Mouse (Mus musculus) bone marrow macrophage, adult 2 months (primary cell): ENCODE data around the gene Capg. TPM values are rescaled to one million over a fixed set of nuclear protein-coding genes. Genes with fewer than 3 reads are reported as not detected.

Experiments
- H3K27ac ChIP-seq: 2 replicates; pipeline ENCODE4 v1.5.1; 2012; ENCODE audit warnings: low read depth, low read length; ENCODE audit not compliant: insufficient read depth
- H3K4me1 ChIP-seq: 2 replicates; pipeline ENCODE4 v1.6.1; 2012; ENCODE audit warnings: low read length; ENCODE audit not compliant: control insufficient read depth, insufficient read depth
- H3K4me3 ChIP-seq: 2 replicates; pipeline ENCODE4 v1.5.1; 2012; ENCODE audit warnings: mild to moderate bottlenecking, low read length, moderate library complexity; ENCODE audit not compliant: insufficient read depth
- CTCF ChIP-seq: IDR thresholded peaks from 2 replicates; pipeline ENCODE4 v1.5.1; 2012; ENCODE audit warnings: low read depth, mild to moderate bottlenecking, low read length, moderate library complexity
- POLR2A ChIP-seq: IDR thresholded peaks from 2 replicates; pipeline ENCODE4 v1.6.1; 2012; ENCODE audit warnings: mild to moderate bottlenecking, low read depth, low read length, borderline replicate concordance
- polyA plus RNA-seq: library from polyadenylated mRNA; stranded (reverse); fragments of >200 nt; gene quantifications from 2 replicates; pipeline ENCODE4 v1.2.4, GENCODE M21; 2012; ENCODE audit not compliant: missing spikeins, insufficient read depth, insufficient read length

The Capg gene
- polyA plus RNA-seq, 1 experiment, result 788 TPM

DNA sequence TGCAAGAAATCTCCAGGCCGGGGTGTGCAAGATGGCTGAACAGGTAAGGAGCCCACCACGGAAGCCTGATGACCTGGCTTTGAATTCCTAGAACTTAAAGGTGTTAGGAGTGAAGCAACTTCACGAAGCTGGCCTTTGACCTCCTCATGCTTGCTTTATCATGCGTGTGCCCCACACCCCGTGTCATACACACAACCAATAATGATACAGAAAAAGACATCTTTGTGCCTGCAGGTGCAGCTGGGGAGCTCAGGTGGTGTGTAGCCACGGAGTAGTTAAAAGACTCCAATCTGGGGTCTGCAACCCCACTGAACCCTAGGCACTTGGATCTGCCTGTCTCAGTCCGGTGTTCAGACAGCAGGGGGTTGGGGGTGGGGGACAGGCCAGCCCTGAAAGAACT, 21.3 kb downstream of the Capg start:
- no peak overlapping the region for H3K4me3 ChIP-seq
- no peaks in the 10 kb centered on the region for H3K4me1 ChIP-seq
- TF ChIP-seq CTCF, result no peak
- TF ChIP-seq POLR2A, result no peak
- no peak overlapping the region for H3K27ac ChIP-seq

DNA sequence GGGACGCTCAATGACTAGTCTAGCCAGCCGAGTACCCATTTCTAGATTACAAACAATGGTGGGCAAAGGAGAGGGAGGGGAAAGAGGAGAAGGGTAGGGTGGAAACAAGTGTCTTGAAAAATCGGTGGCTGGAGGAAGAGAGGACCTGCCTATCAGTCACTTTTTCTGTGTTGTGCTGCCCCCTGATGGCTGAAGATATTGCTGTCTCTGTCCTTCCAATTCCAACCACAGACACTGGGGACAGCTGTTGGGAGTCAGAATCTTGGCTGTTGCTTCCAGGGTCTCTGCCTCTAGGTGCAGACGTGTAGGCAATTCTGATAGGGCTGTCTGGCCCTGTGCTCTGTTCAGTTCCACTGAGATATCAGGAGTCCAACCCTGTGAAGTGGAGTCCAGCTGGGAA, 21.9 kb downstream of the Capg start:
- no peak overlapping the region for H3K27ac ChIP-seq
- H3K4me3 ChIP-seq, result no peak overlapping the region
- H3K4me1 ChIP-seq, result no peaks in the 10 kb centered on the region

DNA sequence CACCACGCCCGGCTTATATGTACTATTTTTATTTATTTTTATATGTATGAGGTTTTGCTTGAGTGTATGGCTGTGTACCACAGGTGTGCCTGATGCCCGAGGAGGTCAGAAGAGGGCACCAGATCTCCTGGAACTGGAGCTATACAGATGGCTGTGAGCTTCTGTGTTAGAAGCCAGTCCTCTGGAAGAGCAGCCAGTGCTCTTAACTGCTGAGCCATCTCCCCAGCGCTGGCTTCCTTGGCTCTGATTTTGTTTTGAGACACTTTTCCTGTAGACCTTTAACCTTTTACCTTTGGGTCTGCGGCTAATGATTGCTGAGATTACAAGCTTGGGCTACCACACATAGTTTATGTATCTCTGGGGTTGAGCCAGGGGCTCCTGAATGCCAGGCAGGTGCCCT, 23.3 kb downstream of the Capg start:
- TF ChIP-seq POLR2A (no peak), CTCF (no peak)
- Histone ChIP-seq H3K4me3 (no peak overlapping the region), H3K4me1 (no peaks in the 10 kb centered on the region), H3K27ac (no peak overlapping the region)

More for the DNA sequence above, 21.9 kb downstream of the Capg start:
- peak; percentile 55 for TF ChIP-seq CTCF
- no peak for TF ChIP-seq POLR2A

DNA sequence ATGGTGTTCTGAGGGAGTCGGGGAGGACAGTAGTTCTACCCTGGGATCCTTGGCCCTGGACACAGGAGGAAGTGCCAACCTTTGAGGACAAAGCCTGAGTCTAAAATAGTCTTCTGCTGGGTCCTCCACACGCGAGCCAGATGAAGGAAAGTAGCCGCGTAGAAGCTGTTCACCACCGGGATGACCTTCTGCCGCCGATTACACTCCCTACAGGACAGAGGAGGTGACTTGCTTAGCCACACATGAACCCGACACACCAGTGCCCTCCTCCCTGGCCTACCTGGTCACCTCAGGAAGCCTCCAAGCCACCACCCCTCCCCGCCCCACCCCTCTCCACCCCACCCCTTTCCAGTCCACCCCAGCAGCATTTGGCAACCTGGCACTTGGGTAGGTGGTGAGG, 24.5 kb downstream of the Capg start:
- no peaks in the 10 kb centered on the region for H3K4me1 ChIP-seq
- H3K4me3 ChIP-seq, result no peak overlapping the region
- no peak for TF ChIP-seq CTCF
- TF ChIP-seq POLR2A, result no peak
- no peak overlapping the region for H3K27ac ChIP-seq

DNA sequence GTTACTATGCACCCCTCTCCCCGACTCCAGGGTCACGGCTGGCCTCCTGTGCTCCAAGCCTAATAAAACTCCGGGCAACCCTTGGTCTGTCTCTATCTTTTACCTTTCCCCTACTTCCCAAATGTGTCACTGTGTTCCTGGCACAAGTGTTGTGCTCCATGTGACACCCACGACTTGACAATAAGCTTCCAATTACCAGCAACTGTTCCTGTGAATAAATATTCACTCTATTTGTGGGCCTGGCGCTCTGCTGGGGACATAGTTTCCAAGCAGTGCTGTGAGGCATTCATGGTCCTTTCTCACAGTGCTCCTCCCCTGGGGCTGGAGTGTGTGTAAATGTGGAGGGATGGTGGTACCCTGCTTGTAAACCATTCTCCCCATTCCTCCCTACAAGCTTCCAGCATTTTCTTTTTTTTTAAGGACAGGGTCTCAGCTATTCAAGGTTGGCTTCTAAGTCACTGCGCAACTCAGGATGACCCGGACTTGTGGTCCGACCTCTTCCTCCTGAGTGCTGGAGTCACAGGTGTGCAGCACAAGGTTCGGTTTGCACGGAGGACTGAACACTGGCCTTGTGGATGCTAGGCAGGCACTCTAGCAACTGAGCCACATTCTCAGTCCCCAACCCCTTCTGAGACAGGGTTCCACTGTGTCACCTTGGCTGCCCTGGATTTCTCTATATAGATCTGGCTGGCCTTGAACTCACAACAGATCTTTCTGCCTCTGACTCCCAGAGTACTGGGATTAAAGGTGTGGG, 26.6 kb downstream of the Capg start:
- TF ChIP-seq CTCF (no peak), POLR2A (no peak)
- no peak overlapping the region for H3K4me3 ChIP-seq
- H3K4me1 ChIP-seq, result no peaks in the 10 kb centered on the region
- no peak overlapping the region for H3K27ac ChIP-seq

DNA sequence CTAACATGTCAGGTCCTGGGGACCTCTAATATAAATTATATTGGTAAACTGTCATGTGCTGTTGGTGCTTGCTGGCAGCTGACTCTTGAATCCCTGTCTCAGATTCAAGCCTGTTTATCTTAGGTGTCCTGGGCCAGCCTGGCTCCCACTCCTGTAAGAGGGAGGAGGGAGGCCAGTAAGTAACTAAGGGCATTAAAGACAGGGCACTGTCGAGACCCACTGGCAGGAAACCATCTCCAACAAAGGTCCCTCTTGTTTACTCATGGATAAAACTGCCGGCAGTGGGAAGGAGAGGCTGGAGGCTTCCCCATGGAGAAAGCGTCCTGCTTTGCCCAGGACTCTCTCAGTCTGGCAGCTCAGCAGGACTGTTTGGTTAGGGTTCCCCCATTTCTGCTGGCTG, 27.6 kb downstream of the Capg start:
- Histone ChIP-seq H3K27ac (no peak overlapping the region), H3K4me1 (no peaks in the 10 kb centered on the region), H3K4me3 (no peak overlapping the region)
- TF ChIP-seq CTCF (no peak), POLR2A (no peak)

DNA sequence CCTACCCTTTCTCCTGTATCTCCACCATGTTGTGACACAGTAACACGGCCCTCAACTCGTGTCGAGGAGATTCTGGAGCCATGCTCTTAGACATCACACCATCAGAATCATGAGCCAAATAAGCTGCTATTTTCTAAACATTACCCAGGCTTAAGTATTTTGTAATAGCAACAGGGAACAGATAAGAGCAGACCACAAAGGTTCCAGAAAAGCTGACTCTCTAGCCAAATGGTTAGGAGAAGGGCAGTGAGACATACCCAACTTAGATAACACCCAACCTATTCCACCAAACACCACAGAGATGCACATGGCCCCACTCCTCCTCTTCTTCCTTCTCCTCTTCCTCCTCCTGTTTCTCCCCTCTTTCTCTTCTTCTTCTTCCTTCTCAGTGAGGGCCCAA, 31.9 kb downstream of the Capg start:
- TF ChIP-seq CTCF, result no peak
- TF ChIP-seq POLR2A, result no peak
- no peaks in the 10 kb centered on the region for H3K4me1 ChIP-seq
- no peak overlapping the region for H3K27ac ChIP-seq
- no peak overlapping the region for H3K4me3 ChIP-seq

DNA sequence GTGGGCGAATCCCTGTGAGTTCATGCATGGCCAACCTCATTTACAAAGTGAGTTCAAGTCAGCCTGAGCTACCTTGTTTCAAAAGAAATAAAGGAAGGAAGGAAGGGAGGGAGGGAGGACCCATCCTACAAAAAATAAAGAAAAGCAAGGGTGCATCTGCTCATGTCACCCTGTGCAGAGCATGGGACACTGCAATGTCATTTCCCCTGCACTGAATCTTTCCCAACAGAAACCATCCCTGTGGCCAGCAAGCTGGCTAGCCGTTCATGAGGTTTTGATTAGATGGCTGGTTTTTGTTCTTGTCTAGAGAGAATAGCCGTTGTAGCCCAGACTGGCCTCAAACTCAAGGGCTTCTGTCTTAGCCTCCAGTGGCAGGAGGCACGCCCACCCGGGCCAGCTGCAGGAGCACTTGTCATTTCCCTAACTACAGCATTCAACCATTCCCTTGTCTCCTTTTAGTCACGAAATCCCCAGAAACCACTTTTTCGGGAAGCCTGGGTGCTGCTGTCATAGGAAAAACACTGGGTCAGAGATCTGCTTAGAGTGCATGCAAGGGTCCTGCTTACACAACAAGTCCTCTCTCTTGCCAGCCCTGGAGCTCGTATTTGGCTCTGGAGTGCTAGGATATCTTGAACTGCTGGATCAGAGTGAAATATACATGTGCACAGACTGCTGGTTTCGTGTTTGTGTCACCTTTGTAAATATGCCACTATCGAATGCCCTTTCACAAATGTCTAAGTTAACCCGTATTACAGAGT, 37.6 kb downstream of the Capg start:
- Histone ChIP-seq H3K4me1 (no peaks in the 10 kb centered on the region), H3K27ac (no peak overlapping the region), H3K4me3 (no peak overlapping the region)
- TF ChIP-seq POLR2A (no peak), CTCF (no peak)

DNA sequence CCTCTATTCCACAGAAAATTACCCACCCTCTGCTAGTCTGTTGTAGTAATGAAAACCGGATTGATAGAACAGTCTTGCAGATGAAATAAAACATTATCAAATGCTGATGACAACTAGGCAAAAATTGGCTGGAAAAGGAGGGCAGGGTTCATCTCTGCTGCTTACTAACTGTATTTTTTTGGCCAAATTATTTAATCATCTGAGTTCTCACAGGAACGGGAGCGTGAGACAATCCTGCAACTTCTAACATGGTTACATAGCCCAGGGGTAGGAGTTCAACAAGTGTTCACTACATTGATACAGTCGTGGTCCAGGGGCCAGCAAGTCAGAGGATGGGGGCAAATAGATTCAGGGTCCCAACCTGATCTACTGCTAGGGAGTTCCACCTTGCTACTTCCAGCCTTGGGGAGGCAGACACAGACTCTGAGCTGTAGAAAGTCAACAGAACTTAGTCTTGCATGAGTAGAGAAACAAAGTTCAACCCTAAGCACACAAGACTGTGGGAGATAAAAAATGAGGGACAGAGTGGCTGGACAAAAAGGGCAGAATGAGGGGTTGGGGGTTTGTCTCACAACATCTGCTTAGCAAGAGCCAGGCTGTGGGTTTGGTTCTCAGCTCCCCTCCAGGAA, 39.1 kb downstream of the Capg start:
- Histone ChIP-seq H3K27ac (no peak overlapping the region), H3K4me3 (no peak overlapping the region), H3K4me1 (no peaks in the 10 kb centered on the region)
- no peak for TF ChIP-seq CTCF
- TF ChIP-seq POLR2A, result no peak

DNA sequence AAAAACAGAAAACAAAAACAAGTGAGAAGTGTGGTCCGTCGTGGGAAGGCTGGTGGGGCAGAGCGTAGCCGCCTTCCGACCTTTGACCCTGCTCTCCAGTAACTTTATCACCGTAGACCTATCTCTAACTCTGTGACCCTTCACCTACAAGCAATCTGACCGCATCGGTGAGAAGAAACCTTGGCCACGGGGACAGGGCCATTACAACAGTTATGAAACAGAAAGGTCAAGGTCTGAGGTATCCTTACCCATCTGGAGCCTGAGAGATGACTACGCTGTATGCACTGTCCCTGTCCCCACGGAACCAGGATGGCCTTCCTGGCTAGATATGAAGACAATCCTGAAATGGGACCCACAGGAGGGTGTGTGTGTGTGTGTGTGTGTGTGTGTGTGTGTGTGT, 40.0 kb downstream of the Capg start:
- Histone ChIP-seq H3K4me1 (no peaks in the 10 kb centered on the region), H3K4me3 (no peak overlapping the region), H3K27ac (no peak overlapping the region)
- TF ChIP-seq CTCF, result no peak
- no peak for TF ChIP-seq POLR2A
